Mouse (Mus musculus) MN1 (cell line): ENCODE measurements around the gene Fli1.

Source experiments
- DNase-seq: peaks from one replicate; pipeline ENCODE4 v3.0.0-alpha.2; 2016; ENCODE audit warnings: low spot score

The Fli1 gene

DNA sequence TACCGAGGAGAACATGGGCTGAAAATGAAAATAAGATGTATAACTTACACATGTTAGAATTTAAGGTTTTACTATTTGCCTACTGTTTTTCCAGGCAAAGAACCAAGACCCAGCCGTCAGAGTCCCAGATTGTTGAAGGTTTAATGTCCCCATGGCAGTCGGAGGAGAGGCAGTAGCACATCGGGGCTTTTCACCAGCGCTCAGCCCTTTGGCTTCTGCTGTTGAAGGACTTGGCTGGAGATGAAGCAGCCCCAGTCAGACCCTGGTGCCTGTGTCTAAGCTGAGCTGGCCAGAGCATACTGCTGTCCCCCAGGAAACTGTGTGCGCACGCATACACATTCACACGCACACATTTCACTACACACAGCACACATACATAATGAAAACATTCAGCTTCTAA lies 75.2 kb downstream of the Fli1 start:
- no peak for DNase-seq

DNA sequence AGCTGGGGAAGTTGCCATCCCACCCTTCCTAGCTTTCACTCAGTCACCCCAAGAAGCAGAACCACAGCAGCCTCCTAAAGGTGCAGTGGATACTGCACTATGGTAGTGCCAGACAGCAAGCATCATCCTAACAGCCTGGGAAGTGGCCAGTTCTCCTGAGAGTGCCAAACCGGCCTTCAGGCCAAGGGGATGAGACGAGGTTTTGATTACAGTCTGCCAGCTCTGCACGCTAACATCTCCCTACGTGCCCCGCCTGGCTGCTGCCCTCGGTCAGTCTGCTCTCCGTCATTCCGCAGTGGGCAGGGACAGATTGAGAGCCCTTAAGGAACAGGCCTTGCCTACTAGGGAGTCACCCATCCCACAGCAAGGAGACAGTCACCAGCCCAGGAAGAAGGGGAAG lies 75.8 kb downstream of the Fli1 start:
- no peak for DNase-seq

DNA sequence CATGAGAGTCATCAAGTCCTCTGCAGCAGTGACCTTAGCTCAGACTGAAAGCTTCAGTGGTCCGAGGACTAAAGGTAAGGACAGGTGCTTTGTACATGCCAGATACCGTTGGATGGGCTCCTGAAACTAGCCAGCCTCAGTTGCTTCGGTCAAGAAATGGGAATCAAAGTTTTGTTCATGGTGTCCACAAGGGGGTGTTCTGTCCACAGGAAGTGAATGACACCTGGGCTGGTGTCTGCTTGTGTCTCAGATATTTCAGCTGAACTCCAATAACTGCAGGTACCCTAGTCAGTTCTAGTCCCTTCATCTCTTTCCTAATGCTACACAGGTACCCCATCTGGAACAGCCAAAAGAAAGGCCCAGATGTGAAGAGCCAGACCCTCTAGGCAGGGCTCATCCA lies 86.0 kb downstream of the Fli1 start:
- DNase-seq = no peak

DNA sequence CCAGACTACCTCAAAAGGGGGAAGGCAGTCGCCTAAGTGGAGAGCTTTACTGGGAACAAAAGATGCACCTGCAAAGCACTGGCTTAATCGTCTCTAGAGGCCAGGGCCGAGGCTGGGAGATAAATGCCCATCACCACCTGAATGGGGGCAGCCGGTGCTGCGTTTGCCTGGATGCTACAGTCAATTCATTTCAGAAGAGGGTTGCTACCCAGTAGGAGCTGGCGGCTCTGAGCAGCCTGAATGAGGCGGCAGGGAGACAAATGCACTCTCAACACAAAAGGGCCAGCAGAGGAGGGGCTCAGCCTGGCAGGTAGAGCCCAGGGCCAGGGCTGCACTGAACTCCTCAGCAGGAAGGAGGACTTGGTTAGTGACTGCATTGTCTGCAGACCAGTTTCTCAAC lies 92.5 kb downstream of the Fli1 start:
- no peak for DNase-seq

DNA sequence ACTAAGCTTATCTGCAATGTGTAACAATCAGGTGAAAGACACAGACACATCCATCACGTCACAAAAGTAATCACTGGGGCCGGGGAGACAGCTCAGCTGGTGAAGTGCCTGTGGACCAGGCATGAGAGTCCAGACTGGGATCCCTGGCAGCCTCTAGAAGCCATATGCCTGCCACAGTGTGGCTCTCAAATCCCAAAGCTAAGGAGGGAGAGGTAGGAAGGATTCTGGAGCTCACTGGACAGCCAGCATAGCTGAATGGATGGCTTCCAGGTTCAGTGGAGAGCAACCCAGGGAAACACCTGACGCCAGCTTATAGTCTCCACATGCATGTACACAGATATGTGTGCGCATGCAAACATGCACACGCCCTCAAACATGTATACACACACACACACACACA lies 93.9 kb downstream of the Fli1 start:
- DNase-seq = no peak

DNA sequence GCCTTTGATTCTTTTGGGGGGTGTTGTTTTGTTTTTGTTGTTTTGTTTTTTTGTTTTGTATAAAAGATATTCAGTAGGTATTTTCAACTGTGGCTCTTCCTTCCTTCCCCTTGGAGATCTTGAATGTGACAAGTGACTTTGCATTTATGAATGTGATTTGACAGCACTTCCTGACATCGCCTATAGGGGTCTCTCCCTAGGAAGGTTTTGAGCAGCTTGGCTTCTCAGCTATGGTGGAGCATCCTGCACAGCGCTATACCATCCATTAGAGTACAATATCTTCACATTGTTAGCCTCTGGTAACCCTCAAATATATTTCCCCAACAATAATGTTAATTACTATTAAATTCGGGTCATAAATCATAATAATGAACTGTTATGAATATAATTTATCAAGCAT lies 96.9 kb downstream of the Fli1 start:
- no peak for DNase-seq

DNA sequence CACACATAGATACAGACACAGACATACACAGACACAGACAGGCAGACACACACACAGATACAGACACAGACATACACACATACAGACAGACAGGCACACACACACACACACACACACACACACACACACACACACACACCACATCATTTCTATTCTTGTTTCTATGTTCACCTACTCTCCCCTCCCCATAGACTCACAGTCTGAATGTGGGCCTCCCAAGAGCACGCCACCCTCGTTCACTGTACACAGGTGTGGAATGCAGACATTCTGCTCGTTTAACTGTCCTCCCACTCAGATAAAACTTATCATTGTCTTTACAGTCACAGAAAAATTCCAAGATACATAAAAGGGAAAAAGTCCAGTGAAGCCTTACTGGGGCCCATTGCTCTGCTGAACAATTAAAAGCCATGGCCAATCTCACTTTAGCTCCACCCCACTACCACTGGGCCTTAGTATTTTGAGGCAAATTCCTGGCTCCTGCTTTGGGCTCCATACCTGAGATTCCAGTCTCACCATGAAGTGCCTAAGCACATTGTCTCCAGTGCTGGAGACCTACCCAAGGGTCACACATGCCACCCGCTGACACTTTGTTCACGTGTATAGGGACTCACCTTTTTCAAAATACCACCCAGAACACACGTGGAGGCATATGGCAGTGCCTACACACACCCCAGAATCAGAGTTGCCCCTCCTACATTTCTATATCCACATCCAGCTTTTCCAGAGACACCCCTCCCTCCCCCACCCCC lies 98.0 kb downstream of the Fli1 start:
- DNase-seq = no peak

DNA sequence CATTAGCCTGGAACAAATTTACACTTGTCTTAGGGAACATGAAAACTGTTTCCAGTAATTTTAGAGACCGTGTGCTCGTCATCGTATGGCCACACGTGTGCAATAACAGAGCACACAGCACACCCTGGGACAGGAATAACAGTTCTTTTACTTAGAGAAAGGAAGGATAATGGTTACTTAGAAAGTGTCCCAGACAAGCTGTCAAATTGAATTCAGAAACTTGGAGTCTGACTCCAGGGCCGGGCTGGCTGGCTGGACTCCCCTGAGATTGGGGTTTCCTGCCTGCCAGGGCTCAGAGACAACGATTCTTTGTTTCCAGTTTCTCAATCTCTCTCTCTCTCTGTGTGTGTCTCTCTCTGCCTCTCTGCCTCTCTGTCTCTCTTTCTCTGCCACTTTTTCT lies 98.8 kb downstream of the Fli1 start:
- no peak for DNase-seq

DNA sequence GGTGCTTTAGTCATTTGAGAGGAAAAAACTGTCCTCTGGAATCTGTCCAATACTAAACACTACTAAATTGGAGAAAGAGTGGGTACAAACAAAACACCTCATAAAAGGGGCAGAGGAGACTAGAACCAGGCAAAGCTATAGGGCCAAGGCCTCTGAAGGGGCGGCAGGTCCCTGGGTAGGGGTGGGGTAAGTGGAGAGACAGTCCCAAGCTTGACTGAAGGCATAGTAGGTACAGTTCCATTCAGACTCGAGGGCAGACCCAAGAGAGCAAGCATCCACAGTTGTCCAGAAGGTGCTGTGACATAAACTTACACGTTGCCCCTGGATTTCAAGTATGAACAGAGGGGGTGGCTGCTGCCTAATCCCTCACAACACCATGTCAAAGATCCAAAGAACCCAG lies 99.5 kb downstream of the Fli1 start:
- DNase-seq = no peak

DNA sequence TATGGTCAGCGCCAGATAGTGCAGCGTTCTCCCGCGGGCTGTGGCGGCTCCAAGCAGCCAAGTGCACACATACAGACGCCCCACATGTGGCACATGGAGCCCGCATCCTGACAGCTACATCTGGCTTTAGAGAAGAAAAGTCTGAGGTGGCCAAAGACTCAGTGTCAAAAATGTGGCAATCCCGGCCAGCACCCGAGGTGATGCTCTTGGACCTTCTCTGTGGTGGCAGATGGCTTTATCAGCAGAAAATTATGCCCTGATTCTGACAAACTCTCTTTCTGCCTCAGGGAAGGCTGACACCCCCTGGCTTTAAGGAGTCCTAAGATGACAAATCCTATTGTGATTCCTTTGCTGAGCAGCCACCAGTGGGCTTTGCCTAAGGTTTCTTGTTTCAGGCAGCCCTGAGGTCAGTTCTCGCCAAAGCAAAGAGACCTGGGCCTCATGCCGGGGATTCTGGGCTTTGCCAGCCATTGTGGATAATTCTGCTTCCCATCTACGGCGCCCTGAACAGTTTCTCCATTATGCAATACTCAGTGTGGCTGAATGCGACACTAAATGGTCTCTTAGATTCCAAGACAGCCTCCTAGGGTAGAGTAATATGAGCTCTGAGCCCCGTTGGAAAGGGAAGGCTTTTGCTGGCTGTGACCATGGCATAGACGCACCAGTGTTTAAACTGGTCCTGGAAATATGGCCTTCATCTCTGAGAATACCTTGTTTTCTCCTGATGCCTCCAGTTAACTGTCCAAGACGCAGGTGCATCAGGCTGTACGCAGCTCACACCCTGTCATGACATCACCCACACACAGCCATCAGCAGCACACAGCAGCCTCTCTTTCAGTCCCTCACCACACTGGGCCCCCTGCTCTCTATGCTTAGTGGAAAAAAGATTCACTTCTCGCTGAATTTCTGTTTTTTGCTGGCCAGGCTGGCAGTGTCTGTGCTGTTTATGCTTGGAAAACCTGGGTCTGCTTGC lies 108.1 kb downstream of the Fli1 start:
- DNase-seq = no peak

DNA sequence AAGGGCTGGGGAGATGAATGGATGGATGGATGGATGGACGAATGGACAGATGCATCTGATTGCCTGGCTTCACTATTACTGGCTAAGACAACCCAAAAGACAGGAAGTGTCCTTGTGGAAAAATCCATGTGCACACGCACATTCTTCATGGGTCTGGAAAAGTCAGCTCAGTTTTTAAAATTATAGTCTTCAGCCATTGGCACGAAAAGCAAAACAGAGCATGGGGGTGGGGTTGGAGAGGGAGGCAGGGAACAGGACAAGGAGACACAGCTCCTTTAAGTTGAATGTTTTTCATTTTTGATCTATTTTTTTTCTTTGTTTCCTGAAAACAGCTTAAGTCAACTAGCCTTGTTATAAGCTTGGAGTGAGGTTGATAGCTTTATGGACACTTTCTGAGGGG lies 111.6 kb downstream of the Fli1 start:
- DNase-seq = no peak

DNA sequence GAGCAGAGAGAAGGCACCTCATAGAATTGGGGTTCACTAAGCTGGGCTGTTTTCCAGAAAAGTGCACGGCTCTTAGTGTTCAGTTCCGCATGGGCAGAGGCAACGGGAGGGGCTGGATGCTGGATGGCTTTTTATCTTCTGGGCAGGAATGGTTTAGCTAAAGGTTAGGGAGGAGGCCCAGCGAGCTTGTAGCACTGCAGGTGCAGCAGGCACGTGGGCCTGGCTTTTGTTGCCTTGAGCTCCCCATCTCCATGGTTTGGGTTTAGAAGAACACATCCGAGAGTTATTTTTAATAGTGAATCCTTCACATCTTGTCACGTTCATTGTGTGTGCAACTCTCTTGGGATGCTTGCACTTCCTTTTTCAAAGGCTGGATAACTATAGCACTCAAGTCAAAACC lies 117.3 kb downstream of the Fli1 start:
- DNase-seq = no peak

DNA sequence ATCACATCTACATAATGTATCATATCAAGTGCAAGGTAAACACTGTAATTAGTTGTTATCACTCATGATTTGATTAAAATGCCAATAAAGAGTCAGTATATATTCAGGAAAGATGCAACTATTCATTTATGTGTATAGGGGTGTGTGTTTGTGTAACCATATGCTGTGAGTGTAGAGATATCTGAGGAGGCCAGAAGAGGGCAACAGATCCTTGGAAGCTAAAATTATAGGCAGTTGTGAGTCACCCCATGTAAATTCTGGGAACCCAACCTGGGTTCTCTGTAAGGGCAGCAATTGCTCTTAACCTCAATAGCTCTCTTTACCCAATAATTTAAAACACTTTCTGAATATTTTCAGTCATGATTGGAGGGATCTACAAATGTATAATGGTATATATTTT lies 122.0 kb downstream of the Fli1 start:
- no peak for DNase-seq

DNA sequence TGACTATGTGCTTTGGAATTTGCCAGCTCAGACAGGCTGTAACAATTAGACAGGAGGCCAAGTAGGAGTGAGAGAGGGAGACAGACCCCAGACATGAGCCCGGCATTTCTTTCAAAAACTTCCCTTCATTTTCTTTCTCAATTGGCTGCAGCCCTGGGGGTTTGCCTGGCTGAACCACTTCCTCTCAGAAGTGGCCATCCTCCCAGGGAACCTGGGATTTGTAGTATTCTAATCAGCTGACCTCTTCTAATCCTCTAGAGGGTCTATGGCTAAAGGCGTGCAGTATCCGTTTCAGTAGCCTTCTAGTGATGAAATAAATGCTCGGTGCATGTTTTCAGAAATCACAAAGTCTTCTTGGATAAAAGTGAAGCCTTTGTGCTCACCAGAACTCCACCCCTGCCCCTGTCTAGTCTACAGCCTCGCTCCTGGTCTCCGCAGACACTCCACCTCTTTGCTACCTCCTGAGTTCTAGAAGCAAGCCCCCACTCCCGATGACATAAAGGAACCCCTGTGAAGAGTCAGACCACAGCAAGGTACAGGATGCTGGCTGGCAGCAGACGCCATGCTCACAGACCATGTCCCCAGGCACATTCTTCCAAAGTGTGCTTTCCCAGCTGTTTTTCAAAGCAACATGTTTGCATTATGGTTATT lies 125.1 kb downstream of the Fli1 start:
- DNase-seq = no peak

DNA sequence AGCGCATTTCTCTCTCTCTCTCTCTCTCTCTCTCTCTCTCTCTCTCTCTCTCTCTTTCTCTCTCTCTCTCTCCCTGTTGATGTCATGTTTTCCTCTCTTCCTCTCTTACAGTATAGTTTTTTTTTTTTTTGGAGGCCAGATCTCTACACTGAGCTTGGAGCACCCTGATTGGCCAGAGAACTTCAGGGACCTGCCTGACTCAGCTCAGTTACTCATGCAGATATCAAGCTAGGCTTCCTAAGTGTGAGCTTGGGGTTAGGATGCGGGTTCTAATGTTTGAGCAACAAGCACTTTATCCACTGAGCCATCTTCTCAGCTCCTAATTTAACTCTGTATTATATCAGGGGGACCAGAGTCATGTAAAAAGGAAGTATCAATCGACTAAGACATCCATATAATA lies 126.7 kb downstream of the Fli1 start:
- DNase-seq = no peak

DNA sequence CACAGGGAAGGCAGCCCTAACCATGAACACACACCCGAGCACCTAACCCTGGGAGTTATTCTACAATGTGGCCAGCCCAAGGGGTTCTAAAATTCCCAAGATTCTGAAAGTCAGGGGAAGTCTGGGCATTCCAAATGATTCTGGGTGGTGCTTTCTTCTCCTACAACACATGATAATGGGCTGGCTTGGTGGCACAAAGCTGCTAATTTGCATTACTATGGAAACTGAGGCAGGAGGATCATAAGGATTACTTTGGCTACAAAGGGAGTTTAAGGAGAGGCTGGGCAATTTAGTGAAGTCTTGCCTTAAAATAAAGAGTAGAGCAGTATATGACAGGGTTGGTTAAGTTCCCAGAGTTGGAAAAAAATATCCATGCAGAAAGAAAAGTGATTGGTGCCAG lies 127.7 kb downstream of the Fli1 start:
- no peak for DNase-seq

DNA sequence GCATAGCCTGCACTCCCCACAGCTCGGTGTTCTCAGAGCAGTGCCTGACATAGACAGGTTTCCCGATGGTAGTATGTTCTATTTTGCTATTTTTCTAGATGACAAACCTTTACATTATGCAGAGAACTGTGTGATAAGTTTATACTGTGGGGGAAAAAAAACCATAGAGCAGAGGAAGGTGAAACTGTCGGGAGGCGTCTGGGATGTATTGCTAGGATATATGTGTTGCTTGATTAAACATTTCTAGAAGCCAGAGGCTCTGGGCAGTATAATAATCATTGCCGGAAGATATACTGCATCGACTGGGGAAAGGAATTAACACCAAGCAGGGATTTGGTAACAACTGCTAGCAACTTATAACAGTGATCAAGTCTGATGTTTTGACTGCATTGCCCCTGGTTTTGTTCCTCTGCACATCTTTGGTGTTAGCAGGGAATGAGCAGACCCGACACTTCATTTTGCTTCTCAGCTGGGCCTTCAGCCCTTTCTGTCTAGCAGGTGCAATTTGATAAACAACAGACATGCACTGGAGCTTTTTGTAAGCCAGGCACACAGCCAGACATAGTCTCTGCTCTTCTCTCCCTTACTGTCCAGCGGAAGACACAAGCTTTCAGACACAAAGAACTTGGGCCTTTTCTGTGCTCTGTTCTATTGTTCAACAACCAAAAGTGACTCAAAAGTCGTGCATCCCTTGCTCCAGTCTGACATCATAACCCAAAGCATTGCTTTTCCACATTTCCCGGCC lies 129.7 kb downstream of the Fli1 start:
- DNase-seq = no peak

DNA sequence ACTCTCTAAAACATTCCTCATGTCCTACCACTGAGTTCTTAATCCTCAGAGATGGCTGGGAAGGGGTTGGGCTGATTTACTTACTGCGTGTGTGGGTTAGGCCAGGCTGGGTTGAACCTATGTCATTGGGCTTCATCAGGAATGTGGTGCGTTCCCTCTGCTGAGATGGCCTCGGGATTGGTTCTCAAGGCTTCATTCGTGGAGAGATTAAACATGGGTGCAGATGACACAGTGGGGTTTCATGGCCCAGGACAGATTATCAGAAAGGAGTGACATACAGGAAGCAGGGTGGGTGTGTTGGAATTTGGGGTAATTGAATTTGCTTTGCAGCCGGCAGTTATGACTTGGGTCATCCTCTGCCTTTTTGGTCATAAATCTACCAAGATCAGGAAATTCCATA lies 131.2 kb downstream of the Fli1 start:
- DNase-seq = no peak

DNA sequence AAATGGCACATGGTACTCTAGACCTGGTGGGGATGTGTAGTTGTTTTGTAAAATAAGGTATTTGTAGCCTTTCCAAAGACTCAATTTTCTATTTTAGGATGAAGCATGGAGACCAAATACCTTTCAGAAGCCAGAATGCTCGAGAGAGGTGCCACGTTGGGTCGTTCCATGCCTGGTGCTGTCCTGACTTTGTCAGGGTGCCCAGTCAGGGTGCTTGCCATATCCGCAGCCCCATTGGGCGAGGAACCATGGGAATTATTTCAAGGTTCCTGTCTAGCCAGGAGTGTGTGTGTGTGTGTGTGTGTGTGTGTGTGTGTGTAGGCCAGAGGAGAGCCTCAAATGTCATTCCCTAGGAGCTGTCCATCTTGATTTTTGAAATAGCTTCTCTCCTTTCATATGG lies 132.0 kb downstream of the Fli1 start:
- DNase-seq = no peak

DNA sequence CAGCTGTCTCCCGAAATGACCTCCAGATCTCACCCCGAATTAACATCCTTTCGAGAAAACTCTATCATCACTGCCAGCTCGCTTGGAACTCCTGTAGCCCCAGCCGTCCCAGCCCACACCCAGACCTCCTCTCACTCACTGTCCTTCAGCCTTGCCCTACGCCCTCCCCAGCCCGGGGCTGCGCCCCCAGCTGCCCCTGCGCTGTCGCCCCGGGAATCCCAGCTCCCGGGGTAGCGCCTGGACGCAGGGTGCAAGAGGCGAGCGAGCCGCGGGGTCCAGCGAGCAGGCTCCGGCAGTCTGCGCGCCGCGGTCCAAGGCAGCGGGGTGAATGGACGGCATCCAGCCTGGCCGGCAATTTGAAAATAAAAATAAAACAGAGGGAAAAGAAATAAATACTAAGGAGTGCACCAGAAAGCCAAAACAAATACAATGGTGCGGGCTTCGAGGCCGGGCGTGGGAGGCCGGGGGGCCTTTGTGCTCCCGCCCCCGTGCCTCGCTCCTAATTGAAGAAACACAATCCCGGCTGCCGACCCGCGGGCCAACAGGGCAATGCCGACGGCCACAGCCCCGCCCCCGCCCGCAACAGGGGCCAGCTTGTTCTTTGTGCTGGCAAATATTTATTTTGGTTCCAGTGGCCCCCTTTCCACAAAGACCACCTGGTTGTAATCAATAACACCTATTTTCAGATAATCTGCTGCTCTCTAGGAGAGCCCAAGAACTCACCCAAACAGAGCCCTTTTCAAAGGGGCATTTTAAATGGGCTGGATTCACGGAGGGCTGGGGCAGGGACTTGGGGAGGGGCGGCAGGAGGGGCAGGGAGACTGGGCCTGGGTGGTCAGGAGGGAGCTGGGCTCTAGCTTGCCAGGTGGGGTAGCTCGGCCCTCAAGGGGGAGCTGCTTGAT lies 133.3 kb downstream of the Fli1 start:
- no peak for DNase-seq

DNA sequence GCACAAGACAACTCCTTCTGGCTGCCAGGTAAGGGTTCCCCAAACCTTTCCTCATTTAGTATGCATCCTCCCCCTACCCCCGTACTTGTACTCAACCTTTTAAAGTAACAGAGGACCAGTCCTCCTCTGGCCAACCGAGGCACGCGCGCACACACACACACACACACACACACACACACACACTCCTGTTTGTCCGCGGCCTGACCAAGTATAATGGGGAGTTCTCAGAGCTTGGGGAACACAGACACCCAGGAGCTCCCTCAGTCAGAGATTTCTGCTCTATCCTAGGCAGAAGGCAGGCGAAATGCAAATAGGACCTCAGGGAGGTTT lies 134.0 kb downstream of the Fli1 start:
- DNase-seq = no peak
